Comparison of ENCODE assay signal across 11 mouse cellular contexts in the genomic region with DNA sequence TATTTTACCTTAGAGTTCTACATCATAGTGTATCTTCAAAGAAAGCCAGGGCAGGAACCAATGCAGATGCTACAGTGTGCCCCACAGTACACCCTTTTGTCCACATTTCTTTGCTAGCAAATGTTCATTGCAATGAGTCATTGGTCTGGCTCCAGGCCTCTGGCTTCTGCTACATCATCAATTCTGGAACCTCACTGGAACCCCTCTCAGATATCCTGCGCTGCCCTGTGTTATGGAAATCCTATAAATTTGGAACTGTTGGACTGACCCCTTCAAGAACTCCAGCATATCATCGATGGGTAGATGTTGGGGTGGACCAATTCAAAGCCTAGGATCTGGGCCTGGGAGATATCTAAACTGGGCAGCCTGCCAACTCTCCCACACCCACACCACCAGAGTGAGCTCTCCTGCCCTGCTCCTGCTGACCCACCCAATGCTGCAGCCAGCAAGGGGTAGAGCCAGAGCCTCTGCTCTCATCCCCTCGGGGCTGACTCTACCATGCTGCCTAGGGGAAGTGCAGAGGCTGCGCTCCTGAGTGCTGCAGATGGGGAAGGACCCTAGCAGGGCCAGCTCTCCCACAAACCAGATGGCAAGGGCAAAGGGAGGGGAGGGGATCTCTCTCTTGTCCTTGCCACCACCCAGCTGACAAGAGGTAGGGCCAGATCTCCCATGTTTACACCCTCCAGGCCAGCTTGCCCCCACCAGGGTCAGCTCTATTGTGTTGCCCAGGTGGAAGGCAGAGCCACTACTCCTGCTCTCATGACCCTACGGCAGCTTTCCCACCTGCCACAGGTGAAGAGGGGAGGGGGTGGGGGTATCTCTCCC. TPM values are rescaled to one million over a fixed set of nuclear protein-coding genes. Genes with fewer than 3 reads are reported as not detected.
DNase-seq lines count a peak whose midpoint lies in the region; ATAC-seq and TF ChIP-seq lines count a peak whose summit lies in the region.
"Had no signal": no experiment of that assay in that cellular context is flagged by ENCODE, and none has a peak within 500 bp of the region (broad histone marks: within the 10 kb centered on the region; RNA-seq: fewer than 3 reads in every experiment).

No protein-coding gene starts in this region.

- no peak overlapping the region for H3K9ac ChIP-seq in lung, postnatal 0 days (replicated peaks; ENCODE audit: low read depth)
- H3K9ac ChIP-seq: hindbrain, embryonic 14.5 days had no signal

- no peak overlapping the region for H3K4me3 ChIP-seq in lung, postnatal 0 days (ENCODE audit: low read depth, low read length)

- H3K27ac ChIP-seq in lung, postnatal 0 days (ENCODE audit: low read length), result peak overlapping the region; percentile 73; the same call in 1 of the 2 replicates
- H3K27ac ChIP-seq: hindbrain, embryonic 14.5 days had no signal

- TF ChIP-seq EP300 in lung, postnatal 0 days (IDR thresholded peaks at IDR 0.05), result no peak

- H3K36me3 ChIP-seq in lung, postnatal 0 days (ENCODE audit: insufficient read depth, low read length), result no peaks in the 10 kb centered on the region

- no peaks in the 10 kb centered on the region for H3K9me3 ChIP-seq in lung, postnatal 0 days (ENCODE audit: low read length)

- TF ChIP-seq CTCF in lung, postnatal 0 days (IDR thresholded peaks at IDR 0.05), result no peak

- DNase-seq in adrenal gland, adult 2 months, result peak; percentile 30
- DNase-seq in adrenal gland, postnatal 4 days (ENCODE audit: low spot score in 2 of 2), result no peak
- peak; percentile 44 to 46 for DNase-seq in urinary bladder, postnatal 36 days (ENCODE audit: low spot score in 2 of 2)
- no peak for DNase-seq in urinary bladder, postnatal 25 days (ENCODE audit: low spot score)
- DNase-seq in lung, postnatal 0 days (ENCODE audit: low spot score), result peak; percentile 58
- no peak for DNase-seq in right cerebral cortex, postnatal 10 days (ENCODE audit: low spot score in 2 of 2)
- DNase-seq in layer of hippocampus, postnatal 10 days (ENCODE audit: low spot score in 2 of 2), result no peak
- no peak for DNase-seq in right cerebral cortex, postnatal 14 days

- no peaks in the 10 kb centered on the region for H3K27me3 ChIP-seq in lung, postnatal 0 days (replicated peaks; ENCODE audit: insufficient read depth, low read length)

- no peaks in the 10 kb centered on the region; the same call in 1 of the 2 replicates for H3K4me1 ChIP-seq in lung, postnatal 0 days (ENCODE audit: insufficient read depth, low read depth, low read length)

- WGBS in lung, postnatal 0 days, result 50% methylated on average over 5 of the region's 5 CpGs

- ATAC-seq in lung, postnatal 0 days, result peak; percentile 74
- ATAC-seq: midbrain, embryonic 16.5 days had no signal

- H3K4me2 ChIP-seq in lung, postnatal 0 days (replicated peaks; ENCODE audit: low read depth, low read length), result no peak overlapping the region
- H3K4me2 ChIP-seq: hindbrain, embryonic 14.5 days had no signal

RNA-seq across cellular contexts. Expression of a gene that starts 16.4 kb away (rescaled TPM):
- under 1 TPM; 0.24 to 0.46 TPM for total RNA-seq in adrenal gland, adult 2 months (2021)
- polyA plus RNA-seq in adrenal gland, adult 2 months (2012; rRNA removed), result 0.58 and 0.68 TPM in 2 replicates
- not detected for total RNA-seq in adrenal gland, postnatal 4 days (2021)
- 0.18 TPM in 2 replicates for polyA plus RNA-seq in lung, postnatal 0 days (2015; fragmentation: Nextera tagmentation; extraction: Ambion mirVana)
- not detected for total RNA-seq in layer of hippocampus, postnatal 10 days (2021)
- total RNA-seq: layer of hippocampus, postnatal 25 days had no signal

RNA-seq across cellular contexts. Expression of a gene that starts 23.7 kb away (rescaled TPM):
- total RNA-seq in adrenal gland, adult 2 months (2021), result not detected
- not detected in 2 replicates for polyA plus RNA-seq in adrenal gland, adult 2 months (2012; rRNA removed)
- total RNA-seq in adrenal gland, postnatal 4 days (2021), result not detected
- 0.57 and 0.77 TPM in 2 replicates for polyA plus RNA-seq in lung, postnatal 0 days (2015; fragmentation: Nextera tagmentation; extraction: Ambion mirVana)
- total RNA-seq in layer of hippocampus, postnatal 10 days (2021), result not detected
- total RNA-seq: layer of hippocampus, postnatal 25 days had no signal
- polyA plus RNA-seq: hindbrain, embryonic 14.5 days; midbrain, embryonic 16.5 days had no signal

RNA-seq across cellular contexts. Expression of a gene that starts 41.2 kb away (rescaled TPM):
- total RNA-seq in adrenal gland, adult 2 months (2021), result under 1 TPM; 0.21 to 0.26 TPM
- polyA plus RNA-seq in adrenal gland, adult 2 months (2012; rRNA removed), result 0.63 and 0.74 TPM in 2 replicates
- total RNA-seq in adrenal gland, postnatal 4 days (2021), result not detected
- polyA plus RNA-seq in lung, postnatal 0 days (2015; fragmentation: Nextera tagmentation; extraction: Ambion mirVana), result 0.18 and 0.47 TPM in 2 replicates
- under 1 TPM in 1 of 2 experiments, not detected in 1; 0.45 TPM for total RNA-seq in layer of hippocampus, postnatal 10 days (2021)
- polyA plus RNA-seq: hindbrain, embryonic 14.5 days had no signal

RNA-seq across cellular contexts. Expression of a gene that starts 51.7 kb away (rescaled TPM):
- total RNA-seq in adrenal gland, adult 2 months (2021), result 10 to 100 TPM; 13.7 to 14.4 TPM
- 13.8 and 14.7 TPM in 2 replicates for polyA plus RNA-seq in adrenal gland, adult 2 months (2012; rRNA removed)
- total RNA-seq in adrenal gland, postnatal 4 days (2021), result 10 to 100 TPM; 34.4 to 34.5 TPM
- polyA plus RNA-seq in lung, postnatal 0 days (2015; fragmentation: Nextera tagmentation; extraction: Ambion mirVana), result 34.3 and 36.9 TPM in 2 replicates
- 10 to 100 TPM; 71.8 to 72.0 TPM for total RNA-seq in layer of hippocampus, postnatal 10 days (2021)

Comparison
In these comparisons a context has a peak if more than half of its experiments do, and no peak if none do; other contexts are left out.
1. DNase-seq: peak in adrenal gland, adult 2 months (single experiment), urinary bladder, postnatal 36 days (2 of 2) and lung, postnatal 0 days (single experiment); none in adrenal gland, postnatal 4 days (0 of 2), urinary bladder, postnatal 25 days (single experiment), right cerebral cortex, postnatal 10 days (0 of 2), layer of hippocampus, postnatal 10 days (0 of 2) and right cerebral cortex, postnatal 14 days (single experiment).